Mouse (Mus musculus): ENCODE measurements around the gene Lsm12.

The Lsm12 gene

GRCm38 (mm10) chr11:102184646-102185495 is at the start of gene Lsm12:
Lsm12 (minus strand) TSS chr11:102185296.
- DNase-seq, result peak; percentile 92 to 94

- DNase-seq, result peak; percentile 98 to 99
Measured at GRCm38 (mm10) chr11:102230006-102230741, 45.1 kb upstream of the Lsm12 start, which contains the start of gene Hdac5. Hdac5 (minus strand) TSS chr11:102230166.

- no peak for DNase-seq
Measured at GRCm38 (mm10) chr11:102229331-102229953, 44.3 kb upstream of the Lsm12 start.

GRCm38 (mm10) chr11:102228646-102229268 is 43.7 kb upstream of the Lsm12 start:
- no peak for DNase-seq

GRCm38 (mm10) chr11:102228191-102228545 is 43.1 kb upstream of the Lsm12 start:
- DNase-seq, result no peak

- no peak for DNase-seq
Measured at GRCm38 (mm10) chr11:102227270-102228190, 42.4 kb upstream of the Lsm12 start.

GRCm38 (mm10) chr11:102226067-102226978 is 41.2 kb upstream of the Lsm12 start:
- DNase-seq, result no peak

- no peak for DNase-seq
Measured at GRCm38 (mm10) chr11:102225221-102225620, 40.1 kb upstream of the Lsm12 start.

GRCm38 (mm10) chr11:102224686-102225085 is 39.6 kb upstream of the Lsm12 start:
- DNase-seq, result no peak

GRCm38 (mm10) chr11:102223166-102223565 is 38.1 kb upstream of the Lsm12 start:
- DNase-seq, result peak in 1 of 2 experiments; percentile 66

GRCm38 (mm10) chr11:102221954-102222351 is 36.9 kb upstream of the Lsm12 start:
- DNase-seq, result peak; percentile 49 to 68

- no peak for DNase-seq
Measured at GRCm38 (mm10) chr11:102221243-102221953, 36.3 kb upstream of the Lsm12 start.

- no peak for DNase-seq
Measured at GRCm38 (mm10) chr11:102220451-102220850, 35.4 kb upstream of the Lsm12 start.

- DNase-seq, result peak in 1 of 2 experiments; percentile 43
Measured at GRCm38 (mm10) chr11:102219994-102220346, 34.9 kb upstream of the Lsm12 start.

GRCm38 (mm10) chr11:102219247-102219993 is 34.3 kb upstream of the Lsm12 start:
- DNase-seq, result no peak

- DNase-seq, result peak; percentile 98 to 99
Measured at GRCm38 (mm10) chr11:102218783-102219182, 33.7 kb upstream of the Lsm12 start.

GRCm38 (mm10) chr11:102217876-102218430 is 32.9 kb upstream of the Lsm12 start:
- DNase-seq, result peak in 1 of 2 experiments; percentile 34

GRCm38 (mm10) chr11:102217396-102217795 is 32.3 kb upstream of the Lsm12 start:
- DNase-seq, result no peak

- no peak for DNase-seq
Measured at GRCm38 (mm10) chr11:102216886-102217240, 31.8 kb upstream of the Lsm12 start.
